Mouse (Mus musculus): Measurements from ENCODE around the gene Gm47996.

GRCm38 (mm10) chr1:151250109-151250508 is 40.2 kb downstream of the Gm47996 start:
- TF ChIP-seq FLI1 (IDR thresholded peaks at IDR 0.05; ENCODE audit: low read length) (no peak), GATA1 (IDR thresholded peaks at IDR 0.05; ENCODE audit: borderline replicate concordance, low read length) (no peak)

Data from megakaryocyte, embryonic 14.5 days (primary cell).